Mouse (Mus musculus) lung, adult 18-20 months (tissue): ENCODE data around the gene Kcnab2.
A peak's percentile ranks its signal among the peaks of the same experiment; 100 is the strongest.

Experiments
- DNase-seq, 2 experiments: peaks; one replicate each; pipeline ENCODE4 v3.0.0; 2022; ENCODE audit warnings: mixed read lengths in 2 of 2

Kcnab2 gene

DNA sequence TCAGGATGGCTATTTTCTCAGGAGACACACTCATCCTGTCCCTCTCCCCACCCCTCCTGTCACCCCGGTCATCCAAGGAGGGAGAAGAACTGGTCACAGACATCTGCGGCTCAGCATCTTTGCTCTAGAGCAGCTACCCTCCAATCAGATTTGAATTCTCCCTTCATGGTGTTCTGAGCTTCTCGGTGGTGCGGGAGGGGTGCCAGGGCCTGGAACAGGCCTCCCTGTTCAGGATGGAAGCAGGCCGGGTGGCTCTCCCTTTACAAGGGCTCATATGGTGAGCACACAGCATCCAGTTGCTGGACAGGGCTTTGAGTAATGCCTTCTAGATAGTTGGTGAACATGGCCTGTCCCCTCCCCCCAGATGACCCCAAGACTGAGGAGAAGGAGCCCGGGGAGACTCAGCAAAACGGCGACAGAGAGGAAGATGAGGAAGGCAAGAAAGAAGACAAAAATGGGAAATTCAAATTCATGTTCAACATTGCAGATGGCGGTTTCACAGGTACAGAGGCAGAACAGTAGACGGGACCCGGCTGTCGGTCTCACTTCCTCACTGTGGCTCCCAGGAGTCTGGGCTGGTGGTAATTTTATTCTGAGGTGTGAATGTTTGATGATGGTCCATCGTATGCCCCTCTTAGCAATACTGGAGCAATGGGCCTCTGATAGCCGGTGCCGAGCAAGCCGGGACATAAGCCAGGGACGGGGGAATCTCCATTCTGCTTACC, 95.0 kb downstream of the Kcnab2 start:
- no peak for DNase-seq

DNA sequence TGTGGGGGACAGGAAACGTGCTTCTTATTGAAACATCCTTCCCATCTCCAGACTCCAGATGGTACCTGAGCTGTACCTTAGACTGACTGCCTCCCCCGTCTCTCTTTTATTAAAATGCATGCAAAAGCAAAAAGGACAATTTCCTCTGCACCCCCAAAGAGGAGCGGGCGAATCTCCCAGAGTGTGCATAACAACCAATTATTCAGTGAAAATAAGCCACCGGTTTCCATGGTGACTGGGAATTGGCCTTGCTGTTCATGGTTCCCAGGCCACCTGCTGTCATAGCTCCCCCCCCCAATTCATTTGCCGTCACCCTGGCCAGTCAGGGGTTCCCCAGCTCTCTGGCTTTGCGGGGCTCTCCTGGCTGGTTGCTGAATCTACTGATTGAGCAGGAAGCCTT, 112.4 kb downstream of the Kcnab2 start:
- no peak for DNase-seq

DNA sequence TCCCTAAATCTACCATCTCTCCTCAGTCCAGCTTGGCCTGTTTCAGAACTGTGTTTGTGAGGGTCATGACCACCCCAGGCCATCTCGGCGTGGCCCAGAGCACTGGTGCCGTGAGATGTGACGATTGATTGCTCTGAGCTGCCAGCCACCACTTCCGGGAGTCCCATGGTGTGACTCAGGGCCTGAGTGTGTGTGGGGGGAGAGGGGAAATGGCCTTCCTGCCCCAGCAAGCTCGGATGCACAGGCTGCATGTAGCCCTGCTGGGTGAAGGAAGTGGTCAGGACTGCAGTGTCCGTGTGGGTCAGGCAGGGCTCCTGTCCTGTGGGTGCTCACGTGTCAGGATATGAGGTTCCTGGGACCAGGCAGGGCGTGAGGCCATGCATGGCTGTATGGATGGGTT, 115.5 kb downstream of the Kcnab2 start:
- no peak for DNase-seq

DNA sequence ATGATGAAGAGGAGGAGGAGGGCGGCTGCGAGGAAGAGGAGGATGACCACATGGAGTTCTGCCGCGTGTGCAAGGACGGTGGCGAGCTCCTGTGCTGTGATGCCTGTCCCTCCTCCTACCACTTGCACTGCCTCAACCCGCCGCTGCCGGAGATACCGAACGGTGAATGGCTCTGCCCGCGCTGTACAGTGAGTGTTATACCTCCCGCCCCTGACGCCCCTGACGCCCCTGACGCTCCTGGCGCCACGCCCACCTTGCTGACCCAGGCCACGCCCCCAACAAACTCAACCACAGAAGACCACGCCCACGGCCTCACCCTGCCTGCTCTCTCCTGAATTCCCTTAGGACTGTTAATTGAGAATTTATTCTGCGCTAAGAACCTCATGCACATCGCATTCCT, 116.8 kb downstream of the Kcnab2 start:
- DNase-seq, result peak; percentile 30 to 44

DNA sequence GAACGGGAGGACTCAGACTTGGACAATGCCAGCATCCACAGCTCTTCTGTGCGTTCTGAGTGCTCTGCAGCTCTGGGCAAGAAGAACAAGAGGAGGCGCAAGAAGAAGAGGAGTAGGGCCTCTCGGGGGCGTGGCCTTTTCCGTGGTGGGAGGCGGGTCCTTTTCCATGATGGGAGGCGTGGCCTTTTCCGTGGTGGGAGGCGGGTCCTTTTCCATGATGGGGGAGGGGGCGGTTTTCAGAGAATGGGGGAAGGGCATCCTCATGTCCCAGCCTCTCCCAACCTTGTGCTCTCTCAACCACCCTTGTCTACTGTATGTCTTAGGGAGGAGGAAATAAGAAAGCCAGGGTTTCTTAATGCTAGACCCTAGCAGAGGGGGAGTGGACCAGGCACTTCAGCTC, 118.0 kb downstream of the Kcnab2 start:
- DNase-seq, result no peak

DNA sequence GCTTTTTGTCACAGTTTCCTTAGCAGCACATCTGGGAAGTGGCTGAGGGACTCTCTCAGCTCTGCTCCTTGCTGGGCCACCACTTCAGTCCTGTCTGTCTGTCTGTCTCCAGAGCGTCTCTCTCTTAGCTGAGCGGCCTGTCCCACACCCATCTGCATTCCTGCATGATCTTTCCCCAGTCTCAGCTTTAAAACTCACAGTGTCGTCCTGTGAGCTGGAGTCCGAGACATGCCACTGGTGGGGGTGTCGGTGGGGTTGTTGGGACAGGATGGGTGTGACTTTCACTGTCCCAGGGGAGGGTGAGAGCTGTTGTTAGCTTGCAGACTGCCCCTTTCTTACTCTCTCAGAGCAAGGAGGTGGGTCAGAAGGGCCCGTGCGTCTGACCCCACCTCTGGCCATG, 122.0 kb downstream of the Kcnab2 start:
- DNase-seq, result no peak

DNA sequence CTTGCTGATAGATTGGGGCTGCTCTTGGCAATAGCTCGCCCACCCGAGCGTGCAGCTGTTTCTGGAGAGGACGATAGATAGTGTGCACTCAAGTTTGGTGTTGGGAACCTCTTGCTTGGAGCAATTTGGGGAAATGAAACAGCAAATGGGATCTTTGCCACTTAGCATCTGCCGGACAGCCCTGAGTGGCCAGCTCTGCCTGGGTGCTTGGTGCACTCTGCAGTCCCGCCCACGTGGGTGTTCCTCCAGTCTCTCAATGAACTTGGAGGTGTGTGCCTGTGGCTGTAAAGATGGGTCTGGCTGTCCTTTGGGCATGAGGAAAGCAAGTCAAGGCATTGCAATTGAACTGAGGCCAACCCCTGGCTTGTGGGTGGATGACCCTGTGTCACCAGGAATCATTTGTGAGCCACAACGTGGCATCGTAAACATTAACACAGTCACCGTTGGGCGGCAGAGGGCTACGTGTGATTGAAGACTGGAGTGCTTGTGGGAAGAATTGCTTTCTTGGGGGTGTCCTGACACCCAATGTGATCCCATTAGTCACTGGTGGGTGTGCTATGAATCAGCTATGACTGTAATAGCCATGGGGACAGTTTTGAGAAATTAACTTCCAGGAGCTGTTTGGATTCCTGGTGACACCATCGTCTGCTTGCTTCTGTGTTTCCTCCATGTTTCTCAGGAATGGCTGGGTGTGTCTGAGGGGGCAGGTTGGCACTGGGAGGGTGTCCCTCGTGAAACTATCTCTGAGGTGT, 123.6 kb downstream of the Kcnab2 start:
- DNase-seq, result peak in 1 of 2 experiments; percentile 22

DNA sequence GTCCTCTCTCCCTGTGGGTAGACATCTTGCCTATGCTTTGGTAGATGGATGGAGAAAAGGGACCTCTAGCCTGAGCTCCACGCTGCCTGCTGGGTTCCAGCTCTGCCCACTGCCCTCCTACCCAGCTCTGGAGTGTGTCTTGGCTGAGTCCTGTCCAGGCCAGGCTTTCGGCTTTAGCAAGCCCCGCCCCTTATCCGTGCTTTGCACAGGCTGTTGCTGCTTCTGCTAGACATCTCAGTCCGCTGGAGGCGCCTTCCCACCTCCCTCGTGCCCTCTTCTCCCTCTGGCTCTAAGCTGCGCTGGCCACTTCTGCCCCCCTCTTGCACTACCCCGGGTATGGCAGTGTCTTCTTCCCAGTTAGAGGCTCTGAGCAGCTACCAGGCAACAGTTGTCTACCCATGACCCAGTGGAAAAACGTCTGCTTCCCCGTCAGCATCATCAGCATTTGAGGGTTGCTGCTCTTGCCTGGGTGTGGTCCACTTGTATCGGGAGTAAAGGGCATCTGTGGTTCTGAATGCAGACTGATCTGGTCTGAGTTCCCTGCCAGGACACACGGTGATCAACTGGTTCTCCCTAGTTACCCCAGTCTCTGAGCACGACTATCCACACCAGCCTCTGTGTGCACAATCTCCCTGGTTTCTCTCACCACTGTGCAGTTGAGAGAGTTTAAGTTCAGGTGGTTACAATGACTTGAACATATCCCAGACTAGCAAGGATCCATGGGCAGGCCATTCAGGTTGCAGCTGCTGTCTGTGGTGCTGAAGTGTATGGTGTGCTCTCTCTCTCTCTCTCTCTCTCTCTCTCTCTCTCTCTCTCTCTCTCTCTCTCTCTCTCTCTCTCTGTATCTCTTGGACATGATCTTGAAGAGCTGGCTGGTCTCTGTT, 126.0 kb downstream of the Kcnab2 start:
- peak; percentile 30 to 33 for DNase-seq

DNA sequence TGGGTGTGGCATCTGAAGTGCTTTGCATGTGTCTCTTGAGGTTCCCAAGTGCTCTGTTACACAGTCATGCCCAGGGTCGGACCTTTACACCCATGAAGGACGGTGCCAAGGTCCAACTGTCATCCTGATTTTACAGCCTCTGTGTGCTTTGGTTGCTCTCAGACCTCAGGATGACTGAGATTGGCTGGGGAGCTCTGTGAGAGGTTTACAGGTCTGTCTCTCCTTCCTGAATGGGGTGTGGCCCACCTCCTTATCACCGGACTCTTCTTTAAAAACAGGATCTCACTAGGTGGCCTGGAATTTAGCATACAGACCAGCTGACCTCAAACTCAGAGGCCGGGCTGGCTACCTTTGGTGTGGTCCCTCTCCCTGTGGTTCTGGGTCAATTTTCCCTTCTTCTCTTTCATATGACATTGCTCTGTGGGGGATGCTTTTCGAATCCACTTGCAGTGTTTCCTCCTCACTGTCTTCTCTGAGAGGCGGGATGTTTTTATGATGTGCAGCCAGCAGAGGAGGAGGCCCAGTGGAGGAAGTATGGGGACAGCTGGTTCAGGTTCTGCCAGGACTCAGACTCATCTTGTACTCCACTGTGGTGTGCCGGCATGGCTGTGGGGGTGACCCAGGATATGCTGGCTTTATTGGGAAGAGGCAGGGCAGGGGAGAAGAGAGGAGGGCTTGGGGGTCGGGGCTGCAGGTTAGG, 126.8 kb downstream of the Kcnab2 start:
- DNase-seq, result no peak

DNA sequence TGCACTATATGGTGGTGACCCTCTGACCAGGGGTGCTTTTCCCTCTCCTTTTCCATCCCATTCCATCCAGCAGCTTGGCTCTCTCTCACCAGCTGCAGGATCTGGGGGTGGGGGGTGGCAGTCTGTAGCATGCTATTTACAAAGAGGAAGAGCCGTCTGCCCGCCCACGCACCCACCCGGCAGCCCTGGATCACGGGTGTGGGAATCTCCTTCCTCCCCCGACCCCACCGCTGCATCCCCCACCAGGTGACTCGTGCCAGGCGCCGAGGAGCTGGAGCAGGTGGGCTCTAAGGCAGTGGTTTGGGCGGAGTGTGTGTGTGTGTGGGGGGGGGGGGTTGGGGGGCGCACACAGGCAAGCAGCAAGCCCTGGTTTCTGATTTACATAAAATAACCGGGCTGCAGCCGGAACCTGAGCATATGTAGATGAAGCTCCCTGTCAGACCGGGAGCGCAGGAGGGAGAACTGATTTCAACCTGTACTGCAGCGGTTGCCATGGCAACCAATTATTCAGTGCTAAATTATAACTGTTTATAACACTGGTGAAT, 127.8 kb downstream of the Kcnab2 start:
- DNase-seq, result no peak

DNA sequence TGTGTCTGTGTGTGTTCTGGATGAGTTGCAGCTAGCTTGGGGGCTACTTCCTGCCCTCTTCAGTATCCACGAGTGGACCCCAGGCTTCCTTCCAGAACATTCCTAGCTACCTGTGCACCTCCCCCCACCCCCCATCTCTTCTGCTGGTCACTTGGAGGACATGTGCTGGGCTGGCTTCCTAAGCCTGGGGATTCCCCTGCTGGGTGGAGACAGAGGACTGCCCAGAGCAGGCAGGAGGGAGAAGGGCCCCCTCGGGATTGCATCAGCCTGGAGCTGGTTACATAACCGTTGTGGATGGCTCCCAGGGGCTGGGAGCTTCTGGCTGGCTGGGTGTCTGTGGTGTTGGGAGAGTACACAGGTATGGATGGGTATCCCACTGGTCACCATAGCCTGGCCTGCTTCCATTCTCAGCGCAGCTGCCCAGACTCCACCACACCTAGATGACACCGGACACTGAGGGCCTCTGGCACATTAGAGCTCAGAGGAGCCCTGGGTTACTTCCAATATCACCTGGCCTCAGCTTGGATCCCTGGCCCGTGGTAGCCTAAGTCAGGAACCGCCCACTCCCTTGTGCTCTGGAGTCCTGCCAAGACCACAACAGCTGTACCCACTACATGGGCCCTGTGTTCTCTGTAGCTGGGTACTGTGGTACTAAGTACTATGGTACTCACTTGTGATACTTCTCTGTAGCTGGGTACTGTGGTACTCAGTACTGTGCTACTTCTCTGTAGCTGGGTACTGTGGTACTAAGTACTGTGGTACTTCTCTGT, 132.4 kb downstream of the Kcnab2 start:
- peak; percentile 77 to 86 for DNase-seq

DNA sequence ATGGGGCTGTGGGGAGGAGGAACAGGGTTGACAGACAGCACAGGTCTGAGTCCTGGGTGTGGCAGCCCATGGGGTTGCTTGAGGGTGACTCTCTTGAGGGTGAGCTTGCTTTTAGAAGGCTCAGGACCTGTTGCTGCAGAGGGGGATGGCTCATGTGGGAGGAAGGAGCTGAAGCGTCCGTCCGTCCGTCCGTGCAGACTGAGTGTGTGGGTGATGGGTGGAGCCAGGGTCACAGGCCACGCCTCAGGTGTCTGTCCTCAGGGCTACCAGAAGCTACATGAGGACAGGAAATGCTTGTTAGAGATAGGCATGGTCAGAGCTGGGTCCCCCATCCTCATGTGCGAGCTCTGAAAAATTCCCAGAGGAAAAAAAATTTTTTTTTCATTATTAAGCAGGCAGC, 133.0 kb downstream of the Kcnab2 start:
- no peak for DNase-seq

DNA sequence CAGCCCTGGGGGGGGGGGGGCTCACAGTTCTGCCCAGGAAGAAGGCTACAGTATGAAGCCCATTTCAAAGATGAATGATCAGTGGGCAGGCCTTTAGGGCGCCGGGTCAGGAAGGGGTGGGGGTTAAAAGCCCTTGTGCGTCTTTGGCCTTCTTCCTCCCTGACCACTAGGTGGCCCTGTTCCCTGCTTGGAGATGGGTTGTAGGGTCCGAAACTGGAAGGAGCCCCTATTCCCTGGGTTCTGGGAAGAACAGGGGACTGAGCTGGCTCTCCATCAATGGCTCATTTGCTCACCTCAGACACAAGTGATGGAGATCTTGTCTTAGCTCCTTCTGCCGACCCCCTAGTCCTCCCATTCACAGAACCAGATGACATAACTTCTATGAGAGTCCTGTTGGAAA, 134.4 kb downstream of the Kcnab2 start:
- DNase-seq, result no peak
